Mouse (Mus musculus): Measurements from ENCODE around the gene Fgfr2.

DNA sequence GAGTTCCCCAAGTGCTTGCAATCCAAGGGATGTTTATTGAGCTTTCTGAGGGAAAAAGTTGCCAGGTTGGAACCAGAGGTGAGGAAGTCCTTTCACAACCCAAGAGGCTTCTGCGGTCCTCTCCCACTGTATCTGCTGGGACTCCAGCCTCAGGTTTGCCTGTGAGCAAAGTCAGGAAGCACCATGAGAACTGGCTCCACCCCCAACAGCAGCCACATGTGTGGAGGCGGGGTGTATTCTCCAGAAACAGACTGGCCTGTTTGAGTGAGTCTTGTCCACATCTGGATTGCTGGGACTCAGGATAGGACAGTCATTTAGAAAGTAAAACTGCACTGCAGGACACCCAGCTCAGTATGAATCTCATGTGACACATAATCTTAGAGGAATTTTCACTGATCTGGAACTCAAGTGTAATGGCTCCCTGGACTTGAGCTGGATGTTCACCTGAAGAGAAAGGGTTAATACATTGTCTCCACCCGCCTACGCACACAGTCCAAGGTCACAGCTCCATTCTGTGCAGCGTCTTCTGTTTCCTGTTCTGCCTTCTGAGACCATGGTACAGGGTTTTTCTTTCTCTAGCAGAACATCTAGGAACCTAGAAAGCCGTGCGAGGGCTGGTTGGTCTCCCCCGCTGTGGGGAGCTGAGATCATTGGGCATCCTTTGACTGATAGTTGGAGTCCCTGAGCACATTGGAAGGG, 2396.3 kb downstream of the Fgfr2 start:
- TF ChIP-seq CTCF (IDR thresholded peaks at IDR 0.05; ENCODE audit: borderline replicate concordance, insufficient read depth, low read length) (no peak), POLR2A (IDR thresholded peaks at IDR 0.05; ENCODE audit: low read depth, low read length) (no peak)
